Mouse (Mus musculus): ENCODE measurements at regions not wholly inside any gene's neighbourhood (a gene's known extent, or its start where the extent isn't known, plus 50 kb on each side); places are given as distances from the start of the nearest gene placed in this dataset.

DNA sequence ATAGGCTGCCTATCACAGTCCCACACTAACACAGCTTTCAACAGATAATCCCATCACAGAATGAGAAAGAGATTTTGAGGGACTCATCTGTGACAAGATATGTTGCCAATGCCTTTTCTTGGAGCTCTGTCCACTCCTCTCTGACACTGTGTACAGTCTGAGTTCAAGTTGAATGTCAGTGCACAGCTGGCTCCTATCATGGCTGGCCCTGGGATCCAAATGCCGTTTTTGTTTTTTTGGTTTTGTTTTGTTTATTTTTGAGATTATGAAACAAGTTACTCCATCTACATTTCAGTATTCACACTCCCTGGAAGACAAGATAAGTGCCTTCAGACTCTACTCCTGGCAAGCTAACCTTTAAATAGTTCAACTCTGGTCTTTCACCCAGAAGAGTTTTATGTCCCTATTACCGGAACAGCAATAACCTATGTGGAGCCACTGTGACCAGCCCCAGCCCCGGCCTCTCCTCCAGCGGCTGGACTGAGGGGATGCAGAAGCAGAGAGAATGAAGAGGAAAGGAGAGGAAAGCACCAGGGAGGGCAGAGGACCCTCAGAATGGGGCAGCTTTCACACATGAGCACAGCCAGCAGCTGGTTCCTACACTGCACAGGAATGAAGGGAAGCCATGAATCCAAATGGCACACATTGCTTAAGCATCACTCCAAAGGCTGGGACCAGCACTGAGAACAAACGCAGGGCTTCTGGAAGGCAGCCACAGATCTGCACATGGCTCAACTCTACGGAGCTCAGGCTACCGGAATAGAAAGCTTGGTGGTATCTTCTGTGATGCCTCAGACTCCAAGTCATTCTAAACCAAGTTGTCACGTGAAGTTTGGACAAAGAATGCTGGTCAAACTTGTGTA, 99.9 kb upstream of the Nsun2 start:
- no peak for DNase-seq (ENCODE audit: low spot score in 2 of 2)

- DNase-seq (ENCODE audit: low spot score in 2 of 2): no peak
These were observed 94.1 kb upstream of the Nsun2 start for GRCm38 (mm10) chr13:69439486-69439885.

DNA sequence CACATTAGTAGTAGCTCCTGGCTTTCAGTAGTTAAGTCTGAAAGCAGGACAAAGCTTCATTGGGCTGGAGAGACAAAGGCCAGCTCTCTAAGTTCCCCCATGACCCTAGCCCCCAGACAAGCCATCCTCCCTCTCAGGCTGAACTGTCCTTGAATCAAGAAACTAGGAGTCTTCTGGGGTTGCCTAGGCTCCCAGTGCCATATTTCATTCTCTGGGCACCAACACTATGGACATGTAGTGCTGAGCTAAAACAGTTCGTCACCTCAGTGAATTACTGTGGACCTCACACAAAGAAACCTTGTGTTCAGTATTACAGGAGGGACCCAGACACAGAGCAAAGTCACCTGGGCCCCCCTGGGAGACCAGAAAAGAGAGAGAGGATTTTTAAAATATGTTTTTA, 91.7 kb upstream of the Nsun2 start:
- DNase-seq (ENCODE audit: low spot score in 2 of 2): no peak

DNA sequence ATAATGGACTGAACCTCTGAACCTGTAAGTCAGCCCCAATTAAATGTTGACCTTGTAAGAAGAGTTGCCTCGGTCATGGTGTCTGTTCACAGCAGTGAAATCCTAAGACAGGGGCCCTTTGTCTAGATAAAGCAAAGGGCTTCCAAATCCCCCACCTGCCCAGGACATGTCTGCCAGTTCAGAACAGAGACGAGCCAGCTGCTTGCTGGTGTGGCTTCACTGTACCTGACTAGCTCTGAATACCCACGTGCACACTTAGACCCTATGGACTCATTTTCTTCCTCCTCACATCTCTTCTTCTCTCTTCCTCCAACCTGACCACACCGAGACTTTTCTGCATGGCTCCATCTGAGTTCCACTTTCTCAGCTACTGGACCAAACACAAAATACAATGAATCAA, 87.9 kb upstream of the Nsun2 start:
- no peak for DNase-seq (ENCODE audit: low spot score in 2 of 2)

Measured in left cerebral cortex, adult 9 months (tissue).